Mouse (Mus musculus): ENCODE results near the gene Olfr397. TPM values are rescaled to one million over a fixed set of nuclear protein-coding genes. Genes with fewer than 3 reads are reported as not detected.

Gene Olfr397
- not detected in 2 replicates for polyA plus RNA-seq (2012)

GRCm38 (mm10) chr11:73960517-73960916 is at the start of gene Olfr397:
Olfr397 (plus strand) TSS chr11:73960817.

GRCm38 (mm10) chr11:73936377-73936776 is 24.2 kb upstream of the Olfr397 start, which contains the start of gene Olfr23:
Olfr23 (plus strand) TSS chr11:73936677.

GRCm38 (mm10) chr11:73990307-73990706 is 29.7 kb downstream of the Olfr397 start, which contains the start of gene Olfr398:
Olfr398 (minus strand) TSS chr11:73990407.

Other genes with a start within 250 kb of the Olfr397 start
- not detected in 2 replicates for gene Olfr389, start 180.1 kb upstream of the Olfr397 start, polyA plus RNA-seq (2012)
- gene Olfr390, start 177.9 kb upstream of the Olfr397 start, polyA plus RNA-seq (2012) = not detected in 2 replicates
- not detected in 2 replicates for gene Olfr391-ps, start 157.8 kb upstream of the Olfr397 start, polyA plus RNA-seq (2012)
- gene Olfr392, start 143.8 kb upstream of the Olfr397 start, polyA plus RNA-seq (2012) = not detected in 2 replicates
- not detected in 2 replicates for gene Olfr393, start 109.4 kb upstream of the Olfr397 start, polyA plus RNA-seq (2012)
- not detected in 2 replicates for gene Olfr394, start 70.0 kb upstream of the Olfr397 start, polyA plus RNA-seq (2012)
- gene Olfr395, start 51.5 kb upstream of the Olfr397 start, polyA plus RNA-seq (2012) = not detected in 2 replicates
- not detected in 2 replicates for gene Olfr23, start 24.1 kb upstream of the Olfr397 start, polyA plus RNA-seq (2012)
- 0.02 TPM in 1 of 2 replicates, not detected in the other for gene Olfr398, start 29.6 kb downstream of the Olfr397 start, polyA plus RNA-seq (2012)
- gene Olfr139, start 95.7 kb downstream of the Olfr397 start, polyA plus RNA-seq (2012) = not detected in 2 replicates
- not detected in 2 replicates for gene Olfr399, start 95.8 kb downstream of the Olfr397 start, polyA plus RNA-seq (2012)
- gene Zfp616, start 109.1 kb downstream of the Olfr397 start, polyA plus RNA-seq (2012) = not detected in 2 replicates
- not detected in 2 replicates for gene Olfr401, start 152.9 kb downstream of the Olfr397 start, polyA plus RNA-seq (2012)
- not detected in 2 replicates for gene Olfr402, start 192.7 kb downstream of the Olfr397 start, polyA plus RNA-seq (2012)
- not detected in 2 replicates for gene Olfr403, start 225.4 kb downstream of the Olfr397 start, polyA plus RNA-seq (2012)

Data from megakaryocyte-erythroid progenitor cell, adult 5 weeks (primary cell).